Mouse (Mus musculus) lung, postnatal 0 days (tissue): ENCODE data around the gene Slc12a1.

Experiments
- CTCF ChIP-seq: IDR thresholded peaks from 2 replicates; pipeline ENCODE4 v1.5.1; 2016; ENCODE audit warnings: antibody characterized with exemption, mild to moderate bottlenecking
- EP300 ChIP-seq: IDR thresholded peaks from 2 replicates; pipeline ENCODE4 v1.6.1; 2016; ENCODE audit warnings: antibody characterized with exemption, mild to moderate bottlenecking, control low read depth

- TF ChIP-seq CTCF (no peak), EP300 (no peak)
Measured at GRCm38 (mm10) chr2:125219268-125219667, 67.0 kb downstream of the Slc12a1 start.
